Mouse (Mus musculus) bone marrow, adult 2 months (tissue): ENCODE measurements at regions not wholly inside any gene's neighbourhood (a gene's known extent, or its start where the extent isn't known, plus 50 kb on each side); places are given as distances from the start of the nearest gene placed in this dataset.

Experiments
- CTCF ChIP-seq: fragments of 200-500 bp; IDR thresholded peaks from 2 replicates; pipeline ENCODE4 v1.5.1; 2011; ENCODE audit warnings: low read length, control low read depth; ENCODE audit not compliant: control insufficient read depth, insufficient read depth
- POLR2A ChIP-seq: fragments of 200-500 bp; IDR thresholded peaks from 2 replicates; pipeline ENCODE4 v1.6.1; 2011; ENCODE audit warnings: low read depth, mild to moderate bottlenecking, control low read depth, low read length, borderline replicate concordance; ENCODE audit not compliant: control insufficient read depth

DNA sequence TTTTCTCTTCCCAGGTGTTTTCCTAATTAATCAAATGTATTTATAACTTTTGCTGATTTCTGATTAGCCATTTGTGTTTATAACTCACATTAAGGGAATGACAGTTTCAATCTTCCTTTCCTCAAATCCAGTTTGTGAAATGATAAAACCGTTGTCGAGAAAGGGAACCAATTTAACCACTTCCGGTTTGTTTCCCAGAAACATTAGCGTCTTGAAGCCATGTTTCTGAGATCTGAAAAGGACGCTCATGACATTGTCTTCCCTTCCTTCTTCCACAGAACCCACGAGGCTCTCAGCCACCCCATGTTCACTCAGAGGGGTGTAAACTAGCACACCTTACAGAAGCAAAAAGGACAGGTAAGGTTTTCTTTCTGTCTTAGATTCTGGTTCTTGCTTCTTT lies 76.0 kb upstream of the Bmp2k start:
- TF ChIP-seq CTCF, result no peak
- TF ChIP-seq POLR2A, result no peak
